Mouse (Mus musculus) liver, embryonic 13.5 days (tissue): Measurements from ENCODE around the gene Gm5150. TPM values are rescaled to one million over a fixed set of nuclear protein-coding genes. Genes with fewer than 3 reads are reported as not detected.
A peak's percentile ranks its signal among the peaks of the same experiment; 100 is the strongest.
"Not testable (repeated sequence)": the region's sequence is repeated elsewhere in the genome, so short reads cannot be mapped to it uniquely, and the experiment has no call there.

Source experiments
- ATAC-seq: fragments of 200-750 bp; cut with Nextera tagmentation; 2 replicates; pipeline ENCODE4 v1.8.0; 2017; ENCODE audit warnings: low read depth, mild to moderate bottlenecking, moderate number of reproducible peaks, moderate library complexity
- DNase-seq: peaks from one replicate; pipeline ENCODE4 v3.0.0; 2022
- H3K27ac ChIP-seq: fragments of 300-500 bp; sonication (generic); 2 replicates; pipeline ENCODE4 v1.5.1; 2015; ENCODE audit warnings: moderate library complexity, mild to moderate bottlenecking, inconsistent platforms
- H3K27me3 ChIP-seq: fragments of 300-500 bp; sonication (generic); 2 replicates; pipeline ENCODE4 v1.6.1; 2015; ENCODE audit warnings: mild to moderate bottlenecking, inconsistent platforms
- H3K36me3 ChIP-seq: fragments of 300-500 bp; sonication (generic); 2 replicates; pipeline ENCODE4 v1.6.1; 2015; ENCODE audit warnings: mild to moderate bottlenecking, inconsistent platforms
- H3K4me1 ChIP-seq: fragments of 300-500 bp; sonication (generic); replicated peaks from 2 replicates; pipeline ENCODE4 v1.6.1; 2015; ENCODE audit warnings: inconsistent platforms
- H3K4me2 ChIP-seq: fragments of 300-500 bp; sonication (generic); 2 replicates; pipeline ENCODE4 v1.6.1; 2015; ENCODE audit warnings: inconsistent platforms, mild to moderate bottlenecking, moderate library complexity
- H3K4me3 ChIP-seq: fragments of 300-500 bp; sonication (generic); replicated peaks from 2 replicates; pipeline ENCODE4 v1.5.1; 2015; ENCODE audit warnings: mild to moderate bottlenecking, inconsistent platforms
- H3K9ac ChIP-seq: fragments of 300-500 bp; sonication (generic); 2 replicates; pipeline ENCODE4 v1.6.1; 2015; ENCODE audit warnings: mild to moderate bottlenecking, inconsistent platforms
- H3K9me3 ChIP-seq: fragments of 300-500 bp; sonication (generic); replicated peaks from 2 replicates; pipeline ENCODE4 v1.6.1; 2016; ENCODE audit warnings: inconsistent platforms
- WGBS: fragments of 180-500 bp; shearing (Covaris S2); methylation state at CpG from one replicate; pipeline ENCODE4 v1.1.7; 2015; ENCODE audit not compliant: insufficient replicate concordance; 5-methylcytosine and 5-hydroxymethylcytosine counted together
- polyA plus RNA-seq: library from polyadenylated mRNA; unstranded; fragments of >200 nt; fragmentation: Nextera tagmentation; extraction: Ambion mirVana; gene quantifications from 2 replicates; pipeline ENCODE4 v1.2.1, GENCODE M21; 2015

Gene Gm5150
- polyA plus RNA-seq, result 0.37 and 0.43 TPM in 2 replicates

GRCm38 (mm10) chr3:16006215-16006614, at the start of gene Gm5150:
Gm5150 (minus strand) TSS chr3:16006437.
- Histone ChIP-seq H3K9ac (no peak within 1 kb of the TSS), H3K36me3 (no peaks in the 10 kb centered on the region), H3K4me2 (no peak within 1 kb of the TSS), H3K27ac (no peak within 1 kb of the TSS), H3K27me3 (no peaks in the 10 kb centered on the region), H3K4me3 (no peak within 1 kb of the TSS), H3K9me3 (no peaks in the 10 kb centered on the region), H3K4me1 (no peaks in the 10 kb centered on the region)
- ATAC-seq (no peak), DNase-seq (no peak)
- WGBS, result 63% methylated on average over 2 of the region's 2 CpGs

- WGBS, result 53% methylated on average over 20 of the region's 20 CpGs
- not testable (repeated sequence) for H3K4me2 ChIP-seq, H3K27me3 ChIP-seq, H3K27ac ChIP-seq, H3K36me3 ChIP-seq, DNase-seq, H3K9ac ChIP-seq, ATAC-seq, H3K9me3 ChIP-seq, H3K4me1 ChIP-seq, H3K4me3 ChIP-seq
Measured at GRCm38 (mm10) chr3:16051736-16052135, 45.5 kb upstream of the Gm5150 start.

GRCm38 (mm10) chr3:16047288-16047687, 41.1 kb upstream of the Gm5150 start:
- no peak for DNase-seq
- WGBS, result 37% methylated on average over 4 of the region's 4 CpGs
- Histone ChIP-seq H3K9me3 (no peaks in the 10 kb centered on the region), H3K9ac (no peak overlapping the region), H3K4me2 (no peak overlapping the region), H3K36me3 (no peaks in the 10 kb centered on the region), H3K27ac (no peak overlapping the region), H3K27me3 (no peaks in the 10 kb centered on the region), H3K4me1 (no peaks in the 10 kb centered on the region), H3K4me3 (no peak overlapping the region)
- ATAC-seq, result no peak

- H3K36me3 ChIP-seq, result no peaks in the 10 kb centered on the region
- no peak overlapping the region for H3K4me3 ChIP-seq
- H3K4me2 ChIP-seq, result no peak overlapping the region
- no peak overlapping the region for H3K9ac ChIP-seq
- H3K9me3 ChIP-seq, result no peaks in the 10 kb centered on the region
- no peaks in the 10 kb centered on the region for H3K27me3 ChIP-seq
- no peak overlapping the region for H3K27ac ChIP-seq
- DNase-seq, result no peak
- H3K4me1 ChIP-seq, result no peaks in the 10 kb centered on the region
- 0% methylated on average over 1 of the region's 1 CpGs for WGBS
- no peak for ATAC-seq
Measured at GRCm38 (mm10) chr3:16043315-16043714, 37.1 kb upstream of the Gm5150 start.

- H3K4me3 ChIP-seq, H3K4me2 ChIP-seq, H3K27ac ChIP-seq, H3K27me3 ChIP-seq, ATAC-seq, H3K4me1 ChIP-seq, H3K9ac ChIP-seq, H3K9me3 ChIP-seq, H3K36me3 ChIP-seq: not testable (repeated sequence)
- WGBS, result 5% methylated on average over 6 of the region's 6 CpGs
- DNase-seq, result peak; percentile 5
Measured at GRCm38 (mm10) chr3:16024988-16025387, 18.8 kb upstream of the Gm5150 start.

GRCm38 (mm10) chr3:16022214-16022613, 16.0 kb upstream of the Gm5150 start:
- DNase-seq (no peak), ATAC-seq (no peak)
- Histone ChIP-seq H3K4me2 (no peak overlapping the region), H3K27ac (no peak overlapping the region), H3K9ac (no peak overlapping the region), H3K9me3 (no peaks in the 10 kb centered on the region), H3K4me3 (no peak overlapping the region), H3K27me3 (no peaks in the 10 kb centered on the region), H3K4me1 (no peaks in the 10 kb centered on the region), H3K36me3 (no peaks in the 10 kb centered on the region)
- 26% methylated on average over 1 of the region's 1 CpGs for WGBS

- H3K9me3 ChIP-seq, H3K4me3 ChIP-seq, H3K4me1 ChIP-seq, H3K27me3 ChIP-seq, H3K9ac ChIP-seq, H3K4me2 ChIP-seq, ATAC-seq, H3K36me3 ChIP-seq, DNase-seq, H3K27ac ChIP-seq: not testable (repeated sequence)
- WGBS, result 68% methylated on average over 2 of the region's 2 CpGs
Measured at GRCm38 (mm10) chr3:16014456-16014855, 8.2 kb upstream of the Gm5150 start.

- ATAC-seq, result no peak
- no peak overlapping the region for H3K9ac ChIP-seq
Measured at GRCm38 (mm10) chr3:16007827-16008226, 1.6 kb upstream of the Gm5150 start.

GRCm38 (mm10) chr3:16003890-16004633, 2.2 kb downstream of the Gm5150 start:
- Histone ChIP-seq H3K4me3 (no peak overlapping the region), H3K27ac (no peak overlapping the region), H3K4me1 (no peaks in the 10 kb centered on the region), H3K27me3 (no peaks in the 10 kb centered on the region), H3K4me2 (no peak overlapping the region), H3K9me3 (no peaks in the 10 kb centered on the region), H3K9ac (no peak overlapping the region), H3K36me3 (no peaks in the 10 kb centered on the region)
- DNase-seq (no peak), ATAC-seq (no peak)
- 41% methylated on average over 3 of the region's 3 CpGs for WGBS

More at GRCm38 (mm10) chr3:16007827-16008226, 1.6 kb upstream of the Gm5150 start:
- no peaks in the 10 kb centered on the region for H3K4me1 ChIP-seq
- no peak overlapping the region for H3K27ac ChIP-seq
- no peak for DNase-seq
- H3K4me2 ChIP-seq, result no peak overlapping the region
- no peaks in the 10 kb centered on the region for H3K27me3 ChIP-seq
- H3K4me3 ChIP-seq, result no peak overlapping the region
- no peaks in the 10 kb centered on the region for H3K36me3 ChIP-seq
- WGBS, result 33% methylated on average over 1 of the region's 1 CpGs
- H3K9me3 ChIP-seq, result no peaks in the 10 kb centered on the region

- H3K27me3 ChIP-seq, H3K4me2 ChIP-seq, H3K9ac ChIP-seq, H3K36me3 ChIP-seq, H3K27ac ChIP-seq, H3K4me3 ChIP-seq, H3K4me1 ChIP-seq, DNase-seq, ATAC-seq, H3K9me3 ChIP-seq: not testable (repeated sequence)
- 67% methylated on average over 3 of the region's 3 CpGs for WGBS
Measured at GRCm38 (mm10) chr3:15999479-15999878, 6.8 kb downstream of the Gm5150 start.

- 0 out of 2 replicates have a peak, but pooled peaks cover 2% of the 10 kb centered on the region for H3K9me3 ChIP-seq
- H3K27ac ChIP-seq, result no peak overlapping the region
- 36% methylated on average over 3 of the region's 3 CpGs for WGBS
- no peak overlapping the region for H3K4me3 ChIP-seq
- DNase-seq (no peak), ATAC-seq (no peak)
- H3K4me2 ChIP-seq, result no peak overlapping the region
- no peaks in the 10 kb centered on the region for H3K4me1 ChIP-seq
- no peaks in the 10 kb centered on the region for H3K27me3 ChIP-seq
- no peaks in the 10 kb centered on the region for H3K36me3 ChIP-seq
- H3K9ac ChIP-seq, result no peak overlapping the region
Measured at GRCm38 (mm10) chr3:15982216-15982615, 24.0 kb downstream of the Gm5150 start.

GRCm38 (mm10) chr3:15956921-15957320, 49.3 kb downstream of the Gm5150 start:
- Histone ChIP-seq H3K27me3 (no peaks in the 10 kb centered on the region), H3K9me3 (0 out of 2 replicates have a peak, but pooled peaks cover 3% of the 10 kb centered on the region), H3K9ac (no peak overlapping the region), H3K27ac (no peak overlapping the region), H3K36me3 (no peaks in the 10 kb centered on the region), H3K4me2 (no peak overlapping the region), H3K4me1 (no peaks in the 10 kb centered on the region), H3K4me3 (no peak overlapping the region)
- no peak for ATAC-seq
- no peak for DNase-seq
